Mouse (Mus musculus): ENCODE results near the gene Mthfd1l.

Mthfd1l gene

DNA sequence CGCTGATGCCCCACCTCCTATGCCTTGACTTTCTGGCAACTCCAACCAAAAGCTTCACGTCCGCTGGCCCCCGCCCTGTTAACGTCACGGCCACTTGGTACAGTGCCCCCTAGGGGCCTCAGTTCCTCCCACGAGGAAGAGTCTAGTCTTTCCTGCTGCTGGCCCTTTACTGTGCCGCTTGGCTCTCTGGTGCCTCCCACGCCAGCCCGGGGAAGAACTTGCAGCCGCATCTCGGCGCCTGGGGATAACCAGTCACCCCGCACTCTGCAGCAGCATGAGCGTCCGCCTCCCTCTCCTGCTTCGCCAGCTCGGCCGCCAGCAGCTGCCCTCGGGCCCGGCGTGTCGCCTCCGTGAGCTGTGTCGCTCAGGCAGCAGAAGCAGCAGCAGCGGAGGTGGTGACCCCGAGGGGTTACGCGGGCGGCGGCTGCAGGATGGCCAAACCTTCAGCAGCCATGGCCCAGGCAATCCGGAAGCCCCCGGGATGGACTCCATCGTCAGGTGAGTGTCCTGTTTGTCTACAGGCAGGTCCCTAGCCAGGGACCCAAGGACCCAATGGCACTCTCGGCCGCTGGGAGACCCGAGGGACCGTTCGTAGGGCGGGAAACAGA, at the start of gene Mthfd1l:
Mthfd1l (plus strand) TSS at position 138 of the 608 bp plus-strand sequence.
- peak; percentile 84 to 90 for DNase-seq

DNA sequence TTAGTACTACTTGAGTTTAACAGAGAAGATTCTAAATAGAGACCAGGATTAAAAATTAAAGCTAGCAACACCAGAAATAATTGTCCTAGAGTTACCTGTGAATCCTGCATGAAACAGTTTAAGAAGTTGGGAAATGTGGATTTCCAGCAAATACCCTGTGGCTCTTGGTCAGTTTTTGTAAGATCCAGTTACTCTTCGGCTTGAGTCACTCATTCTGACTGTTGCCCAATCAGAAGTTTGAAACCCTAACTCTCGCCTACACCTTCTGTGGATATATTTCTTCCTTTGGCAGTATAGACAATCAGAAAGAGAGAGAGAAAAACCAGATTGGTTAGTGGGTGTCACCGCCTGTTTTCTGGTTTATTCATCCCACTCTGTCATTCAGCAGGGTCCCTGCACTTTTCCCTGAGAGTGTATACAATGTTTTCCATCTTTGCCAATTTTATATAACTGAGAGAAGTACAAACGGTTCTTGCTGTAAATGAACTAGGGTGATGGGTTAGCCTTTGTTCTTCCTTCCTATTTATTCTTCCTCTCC, 44.8 kb upstream of the Mthfd1l start:
- DNase-seq = no peak

DNA sequence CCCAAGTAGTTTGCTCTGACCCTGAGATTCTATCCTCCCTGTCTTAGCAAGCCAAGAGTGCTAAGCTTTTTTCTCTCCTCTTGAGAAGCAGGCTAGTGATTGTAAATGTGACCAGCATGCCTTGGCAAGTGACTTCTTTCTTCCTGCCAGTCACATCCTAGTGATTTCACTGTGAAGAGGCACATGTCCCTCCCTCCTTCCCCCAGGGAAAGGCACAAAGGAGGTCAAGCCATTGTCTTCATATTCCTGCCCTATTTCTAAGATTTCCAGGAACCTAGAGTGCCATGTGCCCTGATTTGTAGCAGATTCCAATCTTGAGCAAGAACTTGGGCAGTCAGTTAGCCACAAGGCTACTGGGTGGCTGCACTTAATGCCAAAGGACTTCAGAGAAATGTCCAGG, 41.1 kb upstream of the Mthfd1l start:
- no peak for DNase-seq

DNA sequence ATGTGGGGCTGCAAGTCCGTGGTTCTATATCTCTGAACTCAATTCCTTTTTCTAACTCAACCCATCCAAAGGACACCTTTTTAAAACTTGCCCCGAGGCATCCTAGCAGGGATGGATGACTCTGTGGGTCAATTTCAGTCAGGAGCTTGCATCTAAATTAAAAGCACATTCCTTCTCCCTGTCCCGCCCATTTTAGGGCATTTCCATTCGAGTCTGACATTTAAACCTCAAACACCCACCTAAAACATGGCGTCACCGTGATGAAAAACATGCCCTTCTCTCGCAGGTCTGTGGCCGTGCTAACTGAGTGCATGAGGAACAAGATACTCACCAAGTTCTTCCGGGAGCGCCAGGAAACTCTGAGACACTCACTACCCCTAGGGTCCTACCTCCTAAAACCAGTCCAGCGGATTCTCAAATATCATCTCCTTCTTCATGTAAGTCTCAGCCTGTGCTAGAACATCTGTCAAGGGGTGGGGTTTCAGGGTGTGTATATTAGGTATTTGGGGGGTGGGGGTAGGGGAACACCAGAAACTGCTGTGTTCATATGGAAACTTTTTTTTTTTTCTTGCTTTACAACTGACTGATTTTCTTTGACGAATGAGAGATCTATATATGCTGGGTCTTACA, 39.5 kb upstream of the Mthfd1l start:
- no peak for DNase-seq

DNA sequence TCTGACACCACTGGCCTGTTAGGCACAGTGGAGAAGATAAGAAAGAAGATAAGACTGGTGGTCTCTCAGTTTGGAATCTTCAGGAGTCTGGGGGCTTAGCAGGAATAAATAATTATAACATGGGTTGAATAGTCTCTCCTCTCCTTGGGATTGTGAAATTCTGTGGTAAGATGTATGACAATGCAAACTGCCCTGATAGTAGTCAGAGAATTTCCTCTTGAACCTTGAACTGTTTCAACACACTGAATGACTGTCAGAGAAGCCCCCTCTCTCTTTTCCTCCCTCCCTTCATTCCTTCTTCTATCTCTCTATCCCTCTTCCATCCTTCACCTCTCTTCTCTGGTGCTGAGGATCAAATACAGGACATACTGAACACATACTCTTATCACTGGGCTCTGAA, 36.1 kb upstream of the Mthfd1l start:
- no peak for DNase-seq

DNA sequence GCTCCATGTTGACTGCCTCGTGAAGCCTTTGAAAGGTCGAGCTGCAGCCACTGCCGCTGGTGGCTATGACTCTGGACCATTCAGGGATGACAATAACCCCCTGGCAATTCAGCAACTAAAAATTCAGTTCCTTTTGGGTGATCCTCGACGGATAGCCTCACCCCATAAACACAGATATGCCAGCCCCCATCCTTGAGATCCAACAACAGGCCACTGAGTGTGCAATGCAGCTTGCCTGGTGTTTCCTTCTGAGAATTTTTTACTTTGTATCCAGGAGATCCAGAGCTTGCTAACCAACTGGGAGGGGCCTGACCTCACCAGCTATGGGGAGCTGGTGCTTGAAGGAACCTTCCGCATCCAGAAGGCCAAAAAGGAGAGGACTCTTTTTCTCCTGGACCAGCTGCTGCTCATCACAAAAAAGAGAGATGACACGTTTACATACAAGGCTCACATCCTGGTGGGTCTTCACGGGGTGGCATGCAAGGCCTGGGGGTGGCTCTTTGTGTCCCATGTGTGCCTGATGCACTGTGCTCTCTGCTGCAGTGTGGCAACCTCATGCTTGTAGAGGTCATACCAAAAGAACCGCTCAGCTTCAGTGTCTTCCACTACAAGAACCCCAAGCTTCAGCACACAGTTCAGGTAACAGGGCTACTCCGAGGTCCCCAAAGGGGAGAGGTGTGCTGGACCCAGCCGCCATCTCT, 32.9 kb upstream of the Mthfd1l start:
- no peak for DNase-seq

DNA sequence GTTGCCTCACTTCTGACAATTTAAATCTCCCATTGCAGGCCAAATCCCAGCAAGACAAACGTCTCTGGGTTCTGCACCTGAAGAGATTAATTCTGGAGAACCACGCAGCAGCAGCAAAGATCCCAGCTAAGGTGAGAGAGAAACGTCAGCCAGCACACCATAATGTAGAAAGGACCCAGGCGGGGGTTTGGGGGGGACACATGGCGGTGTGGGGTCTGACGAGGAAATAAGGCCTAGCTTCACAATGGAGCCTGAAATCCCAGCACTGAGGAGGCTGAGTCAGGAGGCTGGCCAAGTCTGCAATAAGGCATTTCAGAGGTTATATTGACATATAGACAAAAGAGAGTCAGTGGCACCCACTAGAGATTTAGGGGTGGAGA, 32.3 kb upstream of the Mthfd1l start:
- DNase-seq = no peak

DNA sequence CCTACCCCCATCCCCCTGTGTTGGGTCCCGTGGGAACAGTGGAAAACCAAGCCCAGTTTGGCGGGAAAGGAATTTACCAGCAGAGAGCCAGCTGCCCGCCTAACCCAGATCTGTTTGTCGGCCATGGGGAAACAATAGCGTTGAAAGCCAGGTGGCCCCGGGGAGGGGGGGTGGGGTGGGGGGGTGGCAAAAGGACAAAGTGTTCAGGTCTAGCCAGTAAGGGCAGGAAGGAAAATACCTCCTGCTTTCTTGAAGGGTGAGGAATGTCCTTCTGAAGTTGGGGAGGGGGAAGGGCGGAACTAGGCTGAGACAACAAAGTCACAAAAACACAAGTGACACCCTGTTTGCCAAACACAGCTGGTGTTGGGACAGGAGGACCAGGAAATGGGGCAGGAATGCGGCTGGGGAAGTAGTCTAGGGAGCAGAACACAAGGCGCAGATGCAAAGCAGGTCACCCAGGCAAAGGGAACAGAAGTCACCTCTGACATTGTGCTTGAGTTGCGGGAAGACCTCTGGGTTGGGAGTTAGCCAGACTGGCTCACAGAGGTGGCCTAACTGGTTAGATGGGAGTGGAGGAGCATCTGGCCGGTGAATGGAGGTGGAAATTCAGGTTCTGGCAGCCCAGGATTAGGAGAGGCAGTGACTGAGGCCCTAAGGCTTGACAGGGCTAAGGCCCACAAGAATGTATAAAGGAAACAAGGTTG, 31.7 kb upstream of the Mthfd1l start:
- DNase-seq = peak; percentile 77 to 85

DNA sequence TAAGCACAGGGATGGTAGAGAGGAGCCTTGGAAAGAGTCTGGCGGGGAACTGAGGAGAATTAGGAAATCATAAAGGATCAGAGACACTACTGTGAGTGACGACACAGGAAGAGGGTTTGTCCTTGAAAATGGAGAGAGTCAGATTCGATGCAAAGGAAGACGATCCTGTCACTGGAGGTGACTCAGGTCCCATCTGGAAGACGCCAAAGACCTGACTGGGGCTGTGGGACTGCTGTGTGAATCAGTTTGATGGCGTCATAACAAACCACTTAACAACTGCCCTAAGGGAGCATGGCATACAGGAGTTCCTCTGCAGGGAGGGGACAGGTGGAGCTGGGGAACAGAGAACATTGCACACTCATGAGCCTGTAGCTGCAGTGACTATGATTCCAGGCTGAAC, 30.6 kb upstream of the Mthfd1l start:
- DNase-seq = no peak

DNA sequence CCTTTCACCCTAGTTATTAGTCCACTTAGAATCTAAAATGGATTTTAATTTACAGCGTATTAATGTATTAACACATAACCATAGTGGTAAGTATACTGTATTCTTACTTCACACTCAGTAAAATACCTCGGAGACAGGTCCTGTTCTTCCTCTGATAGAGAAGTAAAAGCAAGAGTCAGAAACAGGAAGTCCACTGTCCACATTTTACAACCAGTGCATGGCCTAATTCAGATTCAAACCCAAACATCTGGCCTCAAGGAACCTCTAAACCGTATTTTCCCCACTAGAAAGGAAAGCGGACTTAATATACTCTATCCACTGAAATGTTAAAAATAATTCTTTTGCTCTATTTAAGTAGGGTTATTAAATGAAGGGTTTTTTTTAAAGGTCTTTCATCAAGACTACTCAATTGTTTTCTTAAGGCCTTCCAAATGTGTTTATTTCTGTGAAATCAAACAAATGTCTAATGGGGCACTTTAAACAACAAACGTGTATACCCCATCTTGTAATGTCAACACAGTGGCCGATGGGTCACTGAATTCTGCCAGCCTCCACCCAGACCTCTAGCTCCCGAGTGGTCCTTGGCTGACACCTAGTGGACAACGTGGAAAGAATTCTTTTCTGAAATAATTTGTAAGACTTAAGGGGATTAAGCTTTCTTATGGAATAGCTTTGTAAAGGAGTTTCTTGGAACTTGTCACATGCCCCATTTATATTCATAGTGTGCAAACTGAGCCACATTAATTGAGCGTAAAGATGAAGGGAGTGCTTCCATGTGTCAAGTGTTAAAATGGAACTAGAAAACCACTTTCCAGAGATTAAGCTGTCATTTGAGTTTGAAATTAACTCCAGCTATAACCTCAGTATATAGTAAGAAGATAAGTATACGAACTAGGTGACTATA, 29.2 kb upstream of the Mthfd1l start:
- peak; percentile 68 to 72 for DNase-seq

DNA sequence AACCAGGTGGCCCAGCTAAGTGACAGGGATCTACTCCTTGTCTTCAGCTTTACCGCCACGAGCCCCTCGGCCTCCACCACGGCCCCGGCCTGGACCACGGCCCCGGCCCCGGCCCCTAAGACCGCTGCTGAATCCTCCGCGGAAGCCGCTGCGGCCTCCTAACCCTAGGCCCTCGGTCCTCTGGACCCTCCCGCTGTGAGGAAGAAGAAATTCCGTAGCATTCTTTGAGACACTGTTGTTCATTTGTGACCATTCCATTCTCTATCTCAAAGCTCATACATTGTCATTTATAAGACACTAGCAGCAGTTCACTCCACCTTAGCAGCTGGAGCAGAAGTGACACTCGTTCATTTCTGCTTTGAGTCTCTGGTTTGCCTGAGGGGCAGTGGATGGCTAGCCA, 26.0 kb upstream of the Mthfd1l start:
- DNase-seq = no peak

DNA sequence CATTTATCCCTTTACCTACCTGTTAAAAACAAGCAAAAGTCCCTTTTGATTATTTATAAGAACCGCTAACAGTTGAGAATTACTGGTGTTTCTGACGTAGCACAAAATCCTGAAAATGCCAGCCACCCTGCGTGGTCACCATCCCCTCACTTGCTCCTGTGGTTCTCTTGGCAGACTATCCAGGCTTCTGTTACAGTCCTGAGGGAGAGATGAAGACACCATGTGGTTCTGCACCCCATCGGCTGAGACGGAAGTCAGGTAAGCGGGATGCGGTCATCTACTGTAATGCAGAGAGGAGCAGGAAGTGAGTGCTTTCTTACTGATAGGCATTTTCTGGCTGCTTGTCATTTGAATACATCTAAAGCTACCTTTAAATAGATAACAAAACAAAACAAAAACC, 25.6 kb upstream of the Mthfd1l start:
- DNase-seq = no peak

DNA sequence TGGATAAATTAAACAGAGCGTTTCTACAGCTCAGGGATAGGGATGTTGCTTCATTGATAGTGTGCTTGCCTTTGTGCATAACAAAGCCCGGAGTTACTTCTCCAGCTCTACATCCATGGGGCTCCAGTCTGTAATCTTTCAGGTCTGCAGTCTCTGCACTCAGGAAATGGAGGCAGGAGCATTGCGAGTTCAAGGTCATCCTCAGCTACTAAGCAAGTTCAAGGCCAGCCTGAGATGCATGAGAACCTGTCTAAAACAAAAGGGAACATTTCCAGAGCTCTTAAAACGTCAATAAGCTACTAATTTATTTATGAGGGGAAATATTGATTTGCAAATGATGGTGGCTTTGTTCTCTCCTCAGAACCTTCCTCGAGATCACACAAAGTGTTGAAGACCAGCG, 23.6 kb upstream of the Mthfd1l start:
- DNase-seq = no peak

DNA sequence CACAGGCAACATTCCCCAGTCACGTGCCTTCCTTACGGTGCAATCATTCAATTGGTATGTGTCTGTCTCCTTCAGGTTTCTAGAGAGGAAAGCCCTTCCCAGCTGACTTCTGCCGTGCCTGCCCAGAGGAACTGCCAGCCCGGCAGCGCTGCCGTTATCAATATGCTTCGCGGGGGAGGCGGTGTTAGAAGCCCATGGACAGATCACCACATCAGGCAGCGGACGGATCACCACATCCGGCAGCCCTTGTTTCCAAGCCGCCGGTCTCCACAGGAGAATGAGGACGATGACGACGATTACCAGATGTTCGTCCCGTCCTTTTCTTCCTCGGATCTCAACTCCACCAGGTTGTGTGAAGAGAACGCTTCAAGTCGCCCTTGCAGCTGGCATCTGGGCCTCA, 16.4 kb upstream of the Mthfd1l start:
- DNase-seq = no peak

DNA sequence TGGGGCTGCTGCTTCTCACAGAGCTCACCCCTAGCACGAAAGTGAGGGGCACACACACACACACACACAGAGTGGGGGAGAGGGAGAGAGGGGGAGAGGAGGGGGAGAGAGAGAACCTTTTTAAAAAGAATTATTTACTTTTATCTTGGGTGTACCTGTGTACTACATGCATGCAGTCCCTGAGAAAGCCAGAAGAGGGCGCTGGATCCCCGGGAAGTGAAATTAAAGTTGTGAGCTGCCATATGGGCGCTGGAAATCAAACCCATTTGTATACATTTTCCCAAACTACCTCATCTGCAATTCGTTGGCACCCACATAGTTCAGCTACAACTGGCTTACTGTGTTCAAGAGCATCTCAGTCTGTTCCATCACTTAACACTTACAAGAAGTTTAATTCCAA, 14.3 kb upstream of the Mthfd1l start:
- no peak for DNase-seq

DNA sequence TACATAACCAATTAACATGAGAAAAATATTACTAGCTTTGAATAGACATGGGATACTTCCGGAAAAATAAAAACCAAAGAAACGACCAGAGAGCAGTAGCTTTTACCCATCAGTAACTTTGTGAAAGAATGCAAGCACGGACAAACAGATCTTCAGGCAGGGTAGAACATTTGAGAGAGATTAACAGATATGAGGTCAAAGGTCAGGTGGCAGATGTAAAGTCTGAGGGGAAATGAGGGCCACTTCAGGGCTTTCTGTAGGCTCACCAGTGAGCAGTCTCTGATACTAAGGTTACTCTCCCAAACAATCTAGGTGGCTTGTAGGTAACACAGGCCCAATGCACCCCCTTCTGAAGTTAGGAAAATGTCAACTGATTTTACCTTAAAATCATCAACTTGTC, 3.9 kb upstream of the Mthfd1l start:
- DNase-seq = no peak

DNA sequence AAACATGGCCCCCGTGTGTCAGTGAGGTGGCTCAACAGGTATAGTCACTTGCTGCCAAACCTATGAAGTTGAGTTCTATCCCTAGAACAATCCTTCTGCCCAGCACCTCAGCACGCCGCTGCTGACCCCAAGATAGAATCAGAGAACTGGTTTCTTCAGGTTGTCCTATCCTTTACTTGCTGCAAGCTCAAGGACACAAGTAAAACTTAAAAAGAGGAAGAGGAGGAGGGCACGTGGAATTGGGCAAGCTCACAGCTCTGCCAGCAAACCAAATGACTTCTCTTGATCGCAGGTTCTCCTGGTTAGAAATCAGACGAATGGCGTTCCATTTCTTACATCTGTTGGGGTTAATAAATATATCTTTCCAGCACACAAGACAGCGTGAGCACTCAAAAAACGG, 681 bp upstream of the Mthfd1l start:
- no peak for DNase-seq

DNA sequence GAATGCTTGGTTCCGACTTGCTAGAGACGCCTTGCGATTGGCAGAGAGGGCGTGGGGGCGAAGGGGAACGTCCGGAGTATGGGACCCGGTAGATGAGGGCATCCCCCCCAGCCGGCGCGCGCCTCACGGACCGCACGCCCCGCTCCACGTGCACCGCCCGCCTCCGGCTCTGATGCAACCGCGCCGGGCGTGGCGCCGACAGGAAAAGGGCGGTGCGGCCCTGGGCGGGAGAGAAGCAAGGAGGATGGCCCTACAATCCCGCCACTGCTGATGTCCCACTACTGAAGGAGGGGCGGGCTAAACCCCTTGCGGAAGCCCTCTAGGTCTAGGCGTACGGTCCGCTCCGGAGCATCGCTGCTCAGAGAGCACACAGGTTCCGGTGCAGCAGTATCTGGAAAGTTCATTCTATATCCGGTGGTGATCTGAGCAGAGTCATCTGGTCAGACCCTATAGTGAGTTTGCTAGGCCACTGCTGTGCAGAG, 712 bp downstream of the Mthfd1l start:
- DNase-seq = peak; percentile 85 to 92

DNA sequence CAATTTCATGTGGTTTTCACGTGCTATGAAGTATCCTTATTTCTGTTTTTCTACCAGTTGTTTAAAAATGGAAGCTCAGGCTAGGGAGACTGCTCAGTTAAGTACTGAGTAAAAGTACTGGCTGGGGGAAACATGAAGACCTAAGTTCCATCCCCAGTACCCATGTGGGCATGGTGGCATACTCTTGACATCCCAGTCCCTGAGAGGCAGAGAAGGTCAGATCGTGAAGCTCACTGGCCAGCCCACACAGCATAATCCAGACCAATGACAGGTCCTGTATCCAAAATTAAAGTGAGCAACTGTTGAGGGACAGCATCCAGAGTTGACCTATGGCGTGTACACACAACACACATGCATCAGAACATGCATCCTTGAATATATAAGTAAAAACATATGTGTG, 1.5 kb downstream of the Mthfd1l start:
- no peak for DNase-seq

DNA sequence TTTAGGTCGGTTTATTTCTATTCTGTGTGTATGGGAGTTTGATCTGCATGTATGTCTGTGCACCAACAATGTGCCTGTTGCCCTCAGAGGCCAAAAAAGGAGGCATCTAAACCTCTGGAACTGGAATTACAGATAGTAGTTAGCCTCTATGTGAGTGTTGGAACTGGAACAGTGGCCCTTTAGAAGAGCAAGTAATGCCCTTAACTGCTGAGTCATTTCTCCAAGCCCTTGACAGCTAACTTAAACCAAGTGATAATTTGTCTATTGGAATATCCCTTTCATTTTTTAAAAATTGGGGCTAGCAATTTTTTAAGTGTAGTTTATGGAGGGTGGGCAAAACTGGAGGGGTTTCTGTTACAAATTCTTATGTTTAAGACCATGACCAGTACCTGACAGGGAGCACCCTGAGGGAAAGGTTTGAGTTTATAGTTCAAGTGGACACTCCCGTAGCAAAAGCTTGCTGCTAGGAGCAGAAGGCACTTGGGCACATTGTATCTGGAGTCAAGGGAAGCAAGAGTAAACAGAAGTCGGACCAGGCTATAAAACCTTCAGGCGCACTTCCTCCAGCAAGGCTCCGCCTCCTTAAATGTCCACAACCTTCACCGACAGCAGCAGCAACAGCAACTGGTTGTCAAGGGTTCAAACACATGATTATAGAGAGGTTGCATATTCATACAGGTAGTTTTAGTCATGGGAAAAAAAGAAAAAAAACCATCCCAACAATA, 3.1 kb downstream of the Mthfd1l start:
- DNase-seq = no peak

DNA sequence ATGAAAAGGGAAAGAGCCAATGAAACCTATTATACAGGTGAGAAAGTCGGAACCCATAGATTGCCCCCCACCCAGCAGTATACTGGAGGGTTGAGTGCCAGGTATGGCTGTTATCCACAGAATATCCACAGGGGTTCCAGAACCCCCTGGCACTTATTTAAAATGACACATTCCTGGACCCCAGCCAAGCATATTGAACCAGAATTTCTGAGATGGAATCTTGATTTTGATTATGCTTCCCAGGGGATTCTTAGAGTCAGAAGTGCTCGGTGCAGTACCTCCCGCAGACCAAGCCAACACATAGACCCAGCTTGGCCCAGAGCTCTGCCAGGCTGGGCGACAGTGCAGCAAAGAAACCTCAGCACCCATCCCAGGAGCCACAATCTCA, 3.7 kb downstream of the Mthfd1l start:
- DNase-seq = no peak

DNA sequence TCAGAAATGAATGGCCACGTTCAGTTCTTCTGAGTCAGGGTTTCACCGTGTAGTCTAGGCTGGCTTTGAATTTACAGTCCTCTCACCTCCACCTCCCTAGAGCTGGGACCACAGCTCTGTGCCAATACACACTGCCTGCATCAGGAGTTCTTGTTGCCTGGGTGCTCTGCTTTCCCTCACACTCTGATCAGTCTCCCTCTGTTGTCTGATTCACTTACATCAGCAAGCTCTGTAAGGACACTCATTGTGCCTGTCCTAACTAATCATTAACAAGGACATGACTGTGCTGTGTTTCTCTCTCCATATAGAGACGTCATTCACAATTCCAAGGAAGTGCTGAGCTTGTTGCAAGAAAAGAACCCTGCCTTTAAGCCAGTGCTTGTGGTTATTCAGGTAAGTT, 5.4 kb downstream of the Mthfd1l start:
- no peak for DNase-seq

Measured in kidney, postnatal 25 days (tissue).